Mouse (Mus musculus): ENCODE measurements around the gene Plpp1.

DNA sequence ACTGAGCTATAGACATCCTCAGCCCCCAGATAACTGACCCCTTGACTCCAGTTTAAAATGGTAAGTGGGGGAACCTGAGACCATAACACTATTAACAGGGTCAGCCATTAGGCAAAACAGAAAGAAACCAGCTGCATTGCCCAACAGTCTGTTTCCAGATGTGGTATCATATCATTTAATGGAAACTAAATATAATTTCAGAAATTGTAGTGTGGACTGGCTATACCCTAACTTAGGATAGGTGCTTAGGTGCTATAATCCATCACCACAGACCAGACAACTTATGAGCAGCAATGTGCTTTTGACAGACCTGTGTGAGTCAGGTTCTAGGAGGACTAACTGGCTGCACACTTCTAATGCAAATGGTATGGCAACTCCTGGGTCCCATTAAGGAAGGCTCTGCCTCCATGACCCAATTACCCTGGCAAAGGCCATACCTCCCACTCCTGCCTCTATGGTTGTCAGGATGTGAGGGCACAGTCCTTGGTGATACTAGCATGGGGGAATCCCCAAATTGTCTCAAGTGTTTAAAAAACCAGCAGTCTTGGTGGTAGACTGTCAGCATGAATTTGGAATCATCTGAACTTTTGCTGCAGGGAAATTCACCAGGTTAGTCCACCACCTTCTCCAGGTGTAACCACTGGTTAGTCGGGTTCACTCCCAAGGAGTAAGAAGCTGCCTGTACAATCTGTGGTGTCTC is 62.5 kb downstream of the Plpp1 start:
- TF ChIP-seq POLR2A (IDR thresholded peaks at IDR 0.05; ENCODE audit: borderline replicate concordance, extremely low read depth, insufficient read depth, insufficient read length, poor library complexity, severe bottlenecking) (no peak), CTCF (IDR thresholded peaks at IDR 0.05; ENCODE audit: borderline replicate concordance, extremely low read depth, insufficient read depth, insufficient read length) (no peak)
